Mouse (Mus musculus) cerebellum, postnatal 4 days (tissue): Measurements from ENCODE around the gene 1700003F12Rik.
A peak's percentile ranks its signal among the peaks of the same experiment; 100 is the strongest.

Experiments
- DNase-seq, 2 experiments: peaks; one replicate each; pipeline ENCODE4 v3.0.0; 2022; ENCODE audit warnings: low spot score in 2 of 2, mixed read lengths in 1 of 2

Gene 1700003F12Rik

GRCm38 (mm10) chr2:154549127-154549885 is 2.4 kb downstream of the 1700003F12Rik start:
- DNase-seq: peak in 1 of 2 experiments; percentile 75

GRCm38 (mm10) chr2:154549886-154550189 is 3.0 kb downstream of the 1700003F12Rik start:
- no peak for DNase-seq

GRCm38 (mm10) chr2:154550937-154551336 is 4.1 kb downstream of the 1700003F12Rik start:
- DNase-seq: no peak

- no peak for DNase-seq
Observed at GRCm38 (mm10) chr2:154551476-154551875, 4.6 kb downstream of the 1700003F12Rik start, which contains the start of gene Actl10. Gene Actl10, plus strand, starts transcription at chr2:154551776.

GRCm38 (mm10) chr2:154551927-154552326 is 5.0 kb downstream of the 1700003F12Rik start:
- peak in 1 of 2 experiments; percentile 60 for DNase-seq

GRCm38 (mm10) chr2:154552424-154552907 is 5.6 kb downstream of the 1700003F12Rik start:
- DNase-seq: peak; percentile 67 to 92

GRCm38 (mm10) chr2:154555235-154555634 is 8.3 kb downstream of the 1700003F12Rik start:
- DNase-seq: no peak

- DNase-seq: peak in 1 of 2 experiments; percentile 60
Observed at GRCm38 (mm10) chr2:154557184-154557832, 10.4 kb downstream of the 1700003F12Rik start.

GRCm38 (mm10) chr2:154558264-154559039 is 11.6 kb downstream of the 1700003F12Rik start, which contains the start of gene Necab3:
Gene Necab3, minus strand, starts transcription at chr2:154558890.
- peak in 1 of 2 experiments; percentile 66 for DNase-seq

- no peak for DNase-seq
Observed at GRCm38 (mm10) chr2:154563612-154564170, 16.8 kb downstream of the 1700003F12Rik start.

GRCm38 (mm10) chr2:154565562-154565961 is 18.7 kb downstream of the 1700003F12Rik start:
- DNase-seq: peak in 1 of 2 experiments; percentile 58

- no peak for DNase-seq
Observed at GRCm38 (mm10) chr2:154566641-154567040, 19.8 kb downstream of the 1700003F12Rik start.

- DNase-seq: no peak
Observed at GRCm38 (mm10) chr2:154567766-154568165, 20.9 kb downstream of the 1700003F12Rik start.

- DNase-seq: peak in 1 of 2 experiments; percentile 59
Observed at GRCm38 (mm10) chr2:154568329-154569070, 21.6 kb downstream of the 1700003F12Rik start.

- peak in 1 of 2 experiments; percentile 53 for DNase-seq
Observed at GRCm38 (mm10) chr2:154569071-154569748, 22.3 kb downstream of the 1700003F12Rik start.

- DNase-seq: peak; percentile 91 to 96
Observed at GRCm38 (mm10) chr2:154569836-154570286, 23.0 kb downstream of the 1700003F12Rik start, which contains the start of gene E2f1. Gene E2f1, minus strand, starts transcription at chr2:154569892.

- DNase-seq: no peak
Observed at GRCm38 (mm10) chr2:154570666-154571065, 23.8 kb downstream of the 1700003F12Rik start.

- no peak for DNase-seq
Observed at GRCm38 (mm10) chr2:154571266-154571665, 24.4 kb downstream of the 1700003F12Rik start.

GRCm38 (mm10) chr2:154571976-154572375 is 25.1 kb downstream of the 1700003F12Rik start:
- no peak for DNase-seq

GRCm38 (mm10) chr2:154572996-154573395 is 26.1 kb downstream of the 1700003F12Rik start:
- no peak for DNase-seq
